Mouse (Mus musculus) heart, embryonic 14.5 days (tissue): ENCODE measurements around the gene Hamp2. TPM values are rescaled to one million over a fixed set of nuclear protein-coding genes. Genes with fewer than 3 reads are reported as not detected.

Experiments
- polyA plus RNA-seq: library from polyadenylated mRNA; unstranded; fragments of >200 nt; fragmentation: Nextera tagmentation; extraction: Ambion mirVana; gene quantifications from 2 replicates; pipeline ENCODE4 v1.2.1, GENCODE M21; 2014

Gene Hamp2
- polyA plus RNA-seq, 1 experiment from 2014 or later: not detected

Other genes with a start within 250 kb of the Hamp2 start
- 1.3 and 2.8 TPM in 2 replicates for gene 2200002J24Rik, start 225.8 kb downstream of the Hamp2 start, polyA plus RNA-seq
- gene Atp4a, start 212.5 kb downstream of the Hamp2 start, polyA plus RNA-seq: 0.22 and 0.42 TPM in 2 replicates
- gene Tmem147, start 195.1 kb downstream of the Hamp2 start, polyA plus RNA-seq: 205 and 215 TPM in 2 replicates
- gene Gapdhs, start 181.0 kb downstream of the Hamp2 start, polyA plus RNA-seq: 0.43 and 0.44 TPM in 2 replicates
- gene Sbsn, start 173.2 kb downstream of the Hamp2 start, polyA plus RNA-seq: 0.57 and 0.84 TPM in 2 replicates
- 0.81 and 1.5 TPM in 2 replicates for gene Dmkn, start 160.9 kb downstream of the Hamp2 start, polyA plus RNA-seq
- 1.1 TPM in 1 of 2 replicates, not detected in the other for gene Krtdap, start 136.8 kb downstream of the Hamp2 start, polyA plus RNA-seq
- gene Ffar2, start 100.9 kb downstream of the Hamp2 start, polyA plus RNA-seq: 0.16 TPM in 1 of 2 replicates, not detected in the other
- gene Ffar3, start 68.5 kb downstream of the Hamp2 start, polyA plus RNA-seq: not detected in 2 replicates
- gene Ffar1, start 63.1 kb downstream of the Hamp2 start, polyA plus RNA-seq: not detected in 2 replicates
- gene Cd22, start 44.3 kb downstream of the Hamp2 start, polyA plus RNA-seq: 0.16 TPM in 1 of 2 replicates, not detected in the other
- gene Mag, start 9.8 kb downstream of the Hamp2 start, polyA plus RNA-seq: 0.15 TPM in 1 of 2 replicates, not detected in the other
- not detected in 2 replicates for gene Hamp, start 19.4 kb upstream of the Hamp2 start, polyA plus RNA-seq
- gene Usf2, start 32.1 kb upstream of the Hamp2 start, polyA plus RNA-seq: 17.2 and 19.6 TPM in 2 replicates
- 6.1 and 6.7 TPM in 2 replicates for gene Lsr, start 48.8 kb upstream of the Hamp2 start, polyA plus RNA-seq
- gene Fam187b, start 49.1 kb upstream of the Hamp2 start, polyA plus RNA-seq: 0.30 and 0.89 TPM in 2 replicates
- gene Fxyd5, start 117.8 kb upstream of the Hamp2 start, polyA plus RNA-seq: 34.3 and 36.1 TPM in 2 replicates
- gene Fxyd7, start 126.8 kb upstream of the Hamp2 start, polyA plus RNA-seq: 1.6 and 1.9 TPM in 2 replicates
- 1,215 and 1,293 TPM in 2 replicates for gene Fxyd1, start 132.5 kb upstream of the Hamp2 start, polyA plus RNA-seq
- gene Lgi4, start 134.7 kb upstream of the Hamp2 start, polyA plus RNA-seq: not detected in 2 replicates
- 0.58 and 0.82 TPM in 2 replicates for gene Fxyd3, start 152.0 kb upstream of the Hamp2 start, polyA plus RNA-seq
- gene Hpn, start 190.6 kb upstream of the Hamp2 start, polyA plus RNA-seq: 1.4 and 2.0 TPM in 2 replicates
- gene Scn1b, start 202.3 kb upstream of the Hamp2 start, polyA plus RNA-seq: 3.4 and 3.7 TPM in 2 replicates
- gene Gramd1a, start 231.2 kb upstream of the Hamp2 start, polyA plus RNA-seq: 45.9 and 51.4 TPM in 2 replicates